Mouse (Mus musculus) liver, embryonic 14.5 days (tissue): ENCODE measurements around the gene Herpud1. TPM values are rescaled to one million over a fixed set of nuclear protein-coding genes. Genes with fewer than 3 reads are reported as not detected.
A peak's percentile ranks its signal among the peaks of the same experiment; 100 is the strongest.

Experiments used
- ATAC-seq: fragments of 200-750 bp; cut with Nextera tagmentation; 2 replicates; pipeline ENCODE4 v1.8.0; 2017; ENCODE audit warnings: moderate number of reproducible peaks, mild to moderate bottlenecking, moderate library complexity; ENCODE audit not compliant: insufficient read depth
- DNase-seq, 3 experiments: peaks; one replicate each; pipeline ENCODE4 v3.0.0-alpha.2; 2012 to 2013; ENCODE audit warnings: low read depth in 3 of 3, low spot score in 3 of 3
- H3K27ac ChIP-seq: fragments of 300-500 bp; sonication (generic); 2 replicates; pipeline ENCODE4 v1.5.1; 2014; ENCODE audit warnings: moderate library complexity, mild to moderate bottlenecking, control low read depth, inconsistent platforms
- H3K27me3 ChIP-seq: fragments of 300-500 bp; sonication (generic); 2 replicates; pipeline ENCODE4 v1.6.1; 2014; ENCODE audit warnings: mild to moderate bottlenecking, low read length, moderate library complexity; ENCODE audit not compliant: control insufficient read depth, insufficient read depth
- H3K36me3 ChIP-seq: fragments of 300-500 bp; sonication (generic); replicated peaks from 2 replicates; pipeline ENCODE4 v1.6.1; 2014; ENCODE audit warnings: low read depth; ENCODE audit not compliant: control insufficient read depth, insufficient read depth
- H3K4me1 ChIP-seq, 2 experiments: fragments of 200-500 bp in 1 of 2; fragments of 300-500 bp in 1 of 2; sonication (generic) in 1 of 2; replicated peaks; 2 replicates each; pipeline ENCODE4 v1.6.1; 2012 to 2014; ENCODE audit warnings: antibody characterized with exemption in 1 of 2, inconsistent platforms in 1 of 2, low read length in 1 of 2; ENCODE audit not compliant: control insufficient read depth in 2 of 2, insufficient read depth in 2 of 2
- H3K4me2 ChIP-seq: fragments of 300-500 bp; sonication (generic); 2 replicates; pipeline ENCODE4 v1.6.1; 2014; ENCODE audit warnings: low read depth, mild to moderate bottlenecking, control low read depth, moderate library complexity
- H3K4me3 ChIP-seq, 2 experiments: fragments of 200-500 bp in 1 of 2; fragments of 300-500 bp in 1 of 2; sonication (generic) in 1 of 2; 2 replicates each; pipeline ENCODE4 v1.5.1; 2012 to 2014; ENCODE audit warnings: low read depth in 2 of 2, low read length in 2 of 2, mild to moderate bottlenecking in 2 of 2, control low read depth in 1 of 2, inconsistent platforms in 1 of 2, moderate library complexity in 1 of 2; ENCODE audit not compliant: insufficient read depth in 1 of 2
- H3K9ac ChIP-seq: fragments of 300-500 bp; sonication (generic); replicated peaks from 2 replicates; pipeline ENCODE4 v1.6.1; 2014; ENCODE audit warnings: mild to moderate bottlenecking, control low read depth, moderate library complexity
- H3K9me3 ChIP-seq: fragments of 300-500 bp; sonication (generic); 2 replicates; pipeline ENCODE4 v1.6.1; 2016; ENCODE audit warnings: low read length, mixed read lengths; ENCODE audit not compliant: control insufficient read depth
- CTCF ChIP-seq: IDR thresholded peaks from 2 replicates; pipeline ENCODE4 v1.5.1; 2016; ENCODE audit warnings: antibody characterized with exemption, low read depth, control low read depth
- EP300 ChIP-seq: IDR thresholded peaks from 2 replicates; pipeline ENCODE4 v1.6.1; 2016; ENCODE audit warnings: antibody characterized with exemption, low read depth
- WGBS: fragments of 180-500 bp; shearing (Covaris S2); extraction: QIAGEN DNeasy Blood & Tissue Kit; methylation state at CpG from one replicate; pipeline ENCODE4 v1.1.7; 2014; ENCODE audit not compliant: insufficient replicate concordance; 5-methylcytosine and 5-hydroxymethylcytosine counted together
- polyA plus RNA-seq, 2 experiments: library from polyadenylated mRNA; depleted of rRNA in 1 of 2; stranded (reverse) in 1 of 2; unstranded in 1 of 2; fragments of >200 nt; fragmentation: Nextera tagmentation in 1 of 2; extraction: Ambion mirVana in 1 of 2; gene quantifications; 2 replicates each; pipeline versions ENCODE4 v1.2.1 to v1.2.3; 2012 to 2014

The Herpud1 gene
- polyA plus RNA-seq, 2 experiments, result 46.7 to 86.5 TPM

DNA sequence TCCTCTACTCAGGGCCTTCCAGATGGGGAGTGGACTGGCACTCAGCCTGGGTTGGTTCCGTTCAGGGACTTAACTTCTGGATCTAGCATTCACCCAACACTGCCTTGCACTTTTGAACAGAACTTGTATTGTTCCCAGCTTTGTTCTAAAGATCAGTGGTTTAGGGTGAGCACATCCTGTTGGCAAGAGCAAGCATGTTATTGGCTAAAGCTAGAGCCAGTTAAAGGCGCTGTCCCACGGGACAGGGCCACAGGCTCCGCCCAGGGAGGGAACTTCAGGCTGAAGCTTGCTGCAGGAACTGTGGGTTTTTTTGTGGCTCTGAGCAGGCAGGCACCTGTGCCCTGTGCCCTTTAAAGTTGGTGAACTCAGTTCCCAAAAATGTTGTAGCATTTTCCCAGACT lies 22.9 kb upstream of the Herpud1 start:
- Histone ChIP-seq H3K4me3 (no peak overlapping the region), H3K36me3 (no peaks in the 10 kb centered on the region), H3K27me3 (no peaks in the 10 kb centered on the region), H3K27ac (no peak overlapping the region), H3K9me3 (no peaks in the 10 kb centered on the region), H3K4me2 (no peak overlapping the region), H3K9ac (no peak overlapping the region), H3K4me1 (peaks cover 2 to 16% of the 10 kb centered on the region in 2 experiments; a peak in 3 of 4 replicates)
- WGBS, result 29% methylated on average over 4 of the region's 4 CpGs
- peak; percentile 32; the same call in 1 of the 2 replicates for ATAC-seq
- no peak for DNase-seq
- TF ChIP-seq CTCF (no peak), EP300 (no peak)

DNA sequence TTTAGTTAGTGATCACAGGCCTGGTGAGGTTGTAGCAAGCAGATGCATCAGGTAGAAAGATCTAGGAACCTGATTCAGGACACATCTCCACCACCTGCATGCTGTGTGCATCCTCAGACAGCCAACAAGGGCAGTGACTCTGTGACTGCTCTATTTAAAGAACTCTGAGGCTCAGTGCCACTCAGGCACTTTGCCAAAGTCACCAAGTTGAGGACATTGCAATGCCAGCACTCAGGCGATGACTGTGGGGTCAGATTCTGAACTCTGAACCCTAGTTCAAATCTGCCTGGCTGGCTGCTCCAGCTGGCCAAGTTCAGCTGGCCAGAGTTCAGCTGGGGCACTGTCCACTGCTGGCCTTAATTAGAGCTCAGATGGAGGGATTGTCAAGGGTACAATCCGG lies 22.3 kb upstream of the Herpud1 start:
- no peaks in the 10 kb centered on the region for H3K36me3 ChIP-seq
- H3K4me1 ChIP-seq, result peaks cover 2 to 16% of the 10 kb centered on the region in 2 experiments; a peak in 3 of 4 replicates
- H3K9me3 ChIP-seq, result no peaks in the 10 kb centered on the region
- H3K4me2 ChIP-seq, result no peak overlapping the region
- H3K27ac ChIP-seq, result no peak overlapping the region
- no peaks in the 10 kb centered on the region for H3K27me3 ChIP-seq
- no peak overlapping the region for H3K4me3 ChIP-seq
- 55% methylated on average over 2 of the region's 2 CpGs for WGBS
- ATAC-seq, result peak; percentile 28; the same call in 1 of the 2 replicates
- no peak for TF ChIP-seq EP300
- no peak for TF ChIP-seq CTCF
- DNase-seq, result no peak
- H3K9ac ChIP-seq, result no peak overlapping the region

DNA sequence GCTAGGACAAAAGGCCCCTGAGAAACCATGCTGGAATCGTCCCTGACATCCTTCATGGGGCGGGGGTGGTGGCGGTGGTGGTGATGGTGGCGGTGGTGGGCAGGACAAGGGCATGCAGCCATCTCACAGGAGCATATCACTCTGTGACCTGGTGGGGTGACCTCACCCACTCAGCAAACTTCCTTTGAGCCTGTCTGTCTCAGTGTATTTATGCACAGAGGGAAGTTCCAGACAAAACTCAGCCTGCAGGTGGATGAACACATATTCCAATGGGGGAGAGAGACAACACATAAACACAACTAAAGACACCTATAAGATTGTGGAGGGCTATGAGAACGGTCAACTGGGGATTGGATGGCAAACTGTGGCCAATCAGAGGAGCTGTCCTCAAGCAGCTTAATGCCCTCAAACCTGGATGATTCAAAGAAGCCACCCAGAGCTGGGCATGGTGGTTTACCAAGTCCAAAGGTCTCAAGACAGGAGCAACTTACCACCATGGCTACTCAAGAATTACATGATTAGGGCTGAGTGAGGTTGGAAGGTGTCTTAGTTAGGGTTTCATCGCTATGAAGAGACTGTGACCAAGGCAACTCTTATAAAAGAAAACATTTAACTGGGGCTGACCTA lies 21.4 kb upstream of the Herpud1 start:
- DNase-seq, result no peak
- Histone ChIP-seq H3K27me3 (no peaks in the 10 kb centered on the region), H3K27ac (no peak overlapping the region), H3K4me2 (no peak overlapping the region), H3K4me1 (peaks cover 2 to 16% of the 10 kb centered on the region in 2 experiments; a peak in 3 of 4 replicates), H3K4me3 (no peak overlapping the region), H3K9ac (no peak overlapping the region), H3K36me3 (no peaks in the 10 kb centered on the region), H3K9me3 (no peaks in the 10 kb centered on the region)
- no peak for TF ChIP-seq CTCF
- no peak for TF ChIP-seq EP300
- 69% methylated on average over 6 of the region's 6 CpGs for WGBS
- no peak for ATAC-seq

DNA sequence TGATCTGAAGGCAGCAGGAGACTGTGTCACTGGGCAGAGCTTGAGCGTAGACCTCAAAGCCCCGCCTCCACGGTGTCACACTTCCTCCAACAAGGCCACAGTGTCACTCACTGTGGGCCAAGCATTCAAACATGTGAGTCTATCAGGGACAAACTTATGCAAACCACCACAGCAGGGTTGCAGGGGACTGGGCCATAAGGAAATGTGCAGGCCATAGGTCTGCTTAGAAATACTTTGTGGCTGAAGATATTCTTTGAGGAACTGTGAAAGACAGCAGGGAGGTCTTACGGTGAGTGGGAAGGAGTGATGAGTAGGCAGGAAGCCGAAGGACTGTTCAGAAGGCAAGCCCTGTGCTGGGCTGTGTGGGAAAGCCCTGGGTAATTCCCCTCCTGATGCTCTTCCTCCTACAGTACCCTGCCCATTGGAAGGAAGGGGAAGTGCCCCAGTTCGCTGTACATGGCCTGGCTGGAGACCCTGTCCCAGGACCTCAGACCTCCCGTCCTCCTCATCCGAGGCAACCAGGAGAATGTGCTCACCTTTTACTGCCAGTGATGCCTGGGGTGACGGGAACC lies 20.7 kb upstream of the Herpud1 start:
- no peak for DNase-seq
- Histone ChIP-seq H3K4me1 (peaks cover 2 to 16% of the 10 kb centered on the region in 2 experiments; a peak in 3 of 4 replicates), H3K27ac (no peak overlapping the region), H3K9me3 (no peaks in the 10 kb centered on the region), H3K4me2 (no peak overlapping the region), H3K9ac (no peak overlapping the region), H3K36me3 (no peaks in the 10 kb centered on the region), H3K27me3 (no peaks in the 10 kb centered on the region), H3K4me3 (no peak overlapping the region)
- ATAC-seq, result peak; percentile 56
- 24% methylated on average over 9 of the region's 9 CpGs for WGBS
- TF ChIP-seq EP300 (no peak), CTCF (no peak)

DNA sequence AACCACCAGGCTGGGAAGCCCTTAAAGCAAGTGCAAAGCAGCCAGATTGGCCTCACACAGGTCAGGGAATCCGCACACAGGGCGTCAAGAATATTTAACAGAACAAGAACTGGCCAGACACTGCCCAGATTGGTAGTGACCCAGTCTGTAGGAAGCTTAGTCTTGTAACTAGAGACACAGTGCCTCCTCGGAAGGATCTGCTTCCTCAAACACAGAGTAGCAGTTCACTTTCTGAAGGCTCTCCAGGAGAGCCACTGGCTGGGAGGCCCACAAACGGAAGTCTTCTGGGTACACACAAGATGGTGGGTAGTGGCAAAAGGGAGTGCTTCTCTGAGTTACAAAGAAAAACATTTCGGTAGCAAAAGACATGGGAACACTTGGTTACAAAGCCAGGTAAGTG lies 15.4 kb upstream of the Herpud1 start:
- H3K9ac ChIP-seq, result no peak overlapping the region
- no peak for DNase-seq
- H3K27me3 ChIP-seq, result no peaks in the 10 kb centered on the region
- H3K4me3 ChIP-seq, result no peak overlapping the region
- no peak for ATAC-seq
- H3K4me2 ChIP-seq, result no peak overlapping the region
- no peaks in the 10 kb centered on the region for H3K36me3 ChIP-seq
- H3K27ac ChIP-seq, result no peak overlapping the region
- 54% methylated on average over 5 of the region's 5 CpGs for WGBS
- TF ChIP-seq EP300 (no peak), CTCF (no peak)
- no peaks in the 10 kb centered on the region for H3K9me3 ChIP-seq
- H3K4me1 ChIP-seq, result peaks cover 12% of the 10 kb centered on the region in 2 experiments
